Mouse (Mus musculus): ENCODE results near the gene Abo. TPM values are rescaled to one million over a fixed set of nuclear protein-coding genes. Genes with fewer than 3 reads are reported as not detected.

The Abo gene
- polyA plus RNA-seq, 1 experiment from 2014 or later: not detected

DNA sequence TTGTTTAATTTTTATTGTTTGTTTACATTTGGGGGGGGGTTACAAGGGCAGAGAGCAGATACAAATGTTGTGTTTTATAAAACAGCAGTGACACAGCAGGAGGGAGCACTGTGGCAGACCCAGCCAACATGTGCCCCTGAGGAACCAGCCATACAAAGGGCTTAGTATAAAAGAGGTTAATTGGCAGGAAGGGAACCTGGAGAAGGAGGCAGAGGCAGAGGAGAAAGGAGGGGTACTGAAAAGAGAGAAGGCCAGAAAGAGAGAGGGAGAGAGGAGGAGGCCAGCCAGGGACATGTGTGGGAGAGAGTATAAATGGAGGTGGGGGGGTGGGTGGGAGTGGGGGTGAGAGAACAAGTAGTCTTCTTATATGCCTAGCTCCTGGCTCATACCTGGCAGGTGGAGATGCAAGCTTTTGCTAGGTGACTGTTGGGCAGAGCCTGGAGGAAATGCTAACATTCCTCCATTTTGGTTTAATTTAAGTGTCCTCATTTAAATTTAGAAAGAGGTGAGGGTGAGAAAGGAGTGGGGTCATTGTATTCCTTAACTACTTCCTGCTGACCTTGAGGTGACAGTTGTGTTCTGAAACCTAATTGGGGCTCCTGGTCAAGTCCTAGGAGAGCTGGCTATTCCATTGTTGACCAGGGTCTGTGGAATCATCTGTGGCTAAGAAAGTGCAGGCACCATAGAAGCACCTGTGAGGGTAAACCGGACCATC is 37.4 kb downstream of the Abo start:
- Histone ChIP-seq H3K4me2 (replicated peaks; ENCODE audit: low read depth, low read length) (no peak overlapping the region), H3K9me3 (ENCODE audit: control insufficient read depth, low read length) (no peaks in the 10 kb centered on the region), H3K27ac (ENCODE audit: low read depth, low read length) (no peak overlapping the region), H3K4me1 (ENCODE audit: control insufficient read depth, insufficient read depth, low read length) (no peaks in the 10 kb centered on the region), H3K9ac (ENCODE audit: low read depth, low read length) (no peak overlapping the region), H3K36me3 (ENCODE audit: control insufficient read depth, insufficient read depth, low read length) (no peaks in the 10 kb centered on the region), H3K27me3 (ENCODE audit: control insufficient read depth, insufficient read depth, low read length) (no peaks in the 10 kb centered on the region), H3K4me3 (ENCODE audit: low read length) (no peak overlapping the region)
- no peak for ATAC-seq (ENCODE audit: low FRiP score, low TSS enrichment)
- 91% methylated on average over 1 of the region's 1 CpGs for WGBS

Other genes starting within 250 kb of the Abo start
- 30.3 and 39.1 TPM in 2 replicates for gene Fam69b, start 236.5 kb downstream of the Abo start, polyA plus RNA-seq (2014; fragmentation: Nextera tagmentation; extraction: Ambion mirVana)
- gene Lcn4, start 193.7 kb downstream of the Abo start, polyA plus RNA-seq (2014; fragmentation: Nextera tagmentation; extraction: Ambion mirVana): not detected in 2 replicates
- 14.6 and 19.0 TPM in 2 replicates for gene Surf6, start 37.9 kb upstream of the Abo start, polyA plus RNA-seq (2014; fragmentation: Nextera tagmentation; extraction: Ambion mirVana)
- gene Med22, start 45.7 kb upstream of the Abo start, polyA plus RNA-seq (2014; fragmentation: Nextera tagmentation; extraction: Ambion mirVana): 27.0 and 35.2 TPM in 2 replicates
- 790 and 884 TPM in 2 replicates for gene Rpl7a, start 45.8 kb upstream of the Abo start, polyA plus RNA-seq (2014; fragmentation: Nextera tagmentation; extraction: Ambion mirVana)
- gene Surf2, start 51.4 kb upstream of the Abo start, polyA plus RNA-seq (2014; fragmentation: Nextera tagmentation; extraction: Ambion mirVana): 40.1 and 46.5 TPM in 2 replicates
- gene Surf1, start 51.6 kb upstream of the Abo start, polyA plus RNA-seq (2014; fragmentation: Nextera tagmentation; extraction: Ambion mirVana): 48.1 and 51.1 TPM in 2 replicates
- gene Surf4, start 68.9 kb upstream of the Abo start, polyA plus RNA-seq (2014; fragmentation: Nextera tagmentation; extraction: Ambion mirVana): 124 and 187 TPM in 2 replicates
- gene Stkld1, start 69.1 kb upstream of the Abo start, polyA plus RNA-seq (2014; fragmentation: Nextera tagmentation; extraction: Ambion mirVana): 0.09 TPM in 1 of 2 replicates, not detected in the other
- gene Rexo4, start 99.4 kb upstream of the Abo start, polyA plus RNA-seq (2014; fragmentation: Nextera tagmentation; extraction: Ambion mirVana): 37.5 and 49.7 TPM in 2 replicates
- 0.05 and 0.06 TPM in 2 replicates for gene Adamts13, start 108.4 kb upstream of the Abo start, polyA plus RNA-seq (2014; fragmentation: Nextera tagmentation; extraction: Ambion mirVana)
- gene Cacfd1, start 144.9 kb upstream of the Abo start, polyA plus RNA-seq (2014; fragmentation: Nextera tagmentation; extraction: Ambion mirVana): 36.7 and 56.5 TPM in 2 replicates
- gene Slc2a6, start 163.0 kb upstream of the Abo start, polyA plus RNA-seq (2014; fragmentation: Nextera tagmentation; extraction: Ambion mirVana): 0.37 and 0.64 TPM in 2 replicates
- gene Mymk, start 207.2 kb upstream of the Abo start, polyA plus RNA-seq (2014; fragmentation: Nextera tagmentation; extraction: Ambion mirVana): 0.54 TPM in 1 of 2 replicates, not detected in the other
- 0.51 and 0.65 TPM in 2 replicates for gene Adamtsl2, start 214.4 kb upstream of the Abo start, polyA plus RNA-seq (2014; fragmentation: Nextera tagmentation; extraction: Ambion mirVana)